Mouse (Mus musculus) stomach, postnatal 0 days (tissue): Measurements from ENCODE around the gene Gpd2.

Source experiments
- CTCF ChIP-seq: IDR thresholded peaks from 2 replicates; pipeline ENCODE4 v1.5.1; 2016; ENCODE audit warnings: antibody characterized with exemption, low read depth, mild to moderate bottlenecking, moderate library complexity
- EP300 ChIP-seq: optimal IDR thresholded peaks from 2 replicates; pipeline ENCODE3; 2016; ENCODE audit warnings: antibody characterized with exemption

GRCm38 (mm10) chr2:57353722-57354432 lies 116.4 kb downstream of the Gpd2 start:
- no peak for TF ChIP-seq CTCF
- TF ChIP-seq EP300: no peak
